Mouse (Mus musculus): ENCODE data around the gene Crybg1.

Crybg1 gene

DNA sequence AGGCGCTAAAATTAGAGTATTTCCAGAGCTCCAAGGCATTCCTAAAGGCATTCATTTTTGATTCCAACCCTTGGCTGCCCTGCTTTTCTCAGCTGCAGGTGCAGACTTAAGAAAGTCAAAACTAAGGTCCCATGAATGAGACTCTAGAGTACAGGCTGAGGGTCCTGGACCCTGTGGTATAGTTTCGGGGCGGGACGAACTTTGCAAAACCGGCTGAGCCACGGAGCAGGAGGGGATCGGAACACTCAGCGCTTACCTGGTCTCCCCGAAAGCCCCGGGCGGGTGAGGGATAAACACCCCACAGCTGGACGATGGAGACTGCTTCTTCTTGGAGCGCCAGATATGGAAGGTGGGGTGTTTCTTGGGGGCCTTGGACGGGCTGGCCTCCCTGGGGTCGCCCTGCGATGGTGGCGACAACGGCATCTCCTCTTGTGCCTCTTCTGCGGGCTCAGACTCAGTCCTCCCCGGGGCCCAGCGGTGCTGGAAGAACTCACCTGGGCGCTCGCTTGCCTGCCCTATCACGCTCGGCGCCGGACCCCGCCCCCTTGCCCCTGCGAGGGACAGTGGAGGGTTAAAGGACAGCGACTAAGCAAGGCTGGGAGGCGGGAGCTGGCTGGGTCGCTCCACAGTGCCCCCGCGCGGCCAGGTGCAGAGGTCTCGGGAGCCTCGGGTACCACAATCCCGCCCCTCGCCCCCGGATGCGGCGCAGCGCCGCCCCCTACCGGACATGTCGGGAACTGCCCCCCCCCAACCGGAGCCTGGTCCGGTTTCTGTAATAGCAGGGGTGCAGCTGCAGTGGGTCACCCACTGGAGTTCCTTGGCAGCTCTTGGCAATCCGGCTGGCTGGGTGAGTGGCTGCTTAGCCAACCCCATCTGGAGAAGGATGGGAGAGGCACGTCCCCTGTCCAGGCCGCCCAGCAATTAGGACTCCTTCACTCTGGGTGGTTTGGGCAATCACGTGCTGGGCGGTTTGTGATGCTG is at the start of gene Crybg1:
Crybg1 (minus strand) TSS at position 517 of the 981 bp plus-strand sequence.
- in situ Hi-C loops (cut with MboI; ENCODE audit: unreplicated experiment in 2 of 2), result no loop called here

DNA sequence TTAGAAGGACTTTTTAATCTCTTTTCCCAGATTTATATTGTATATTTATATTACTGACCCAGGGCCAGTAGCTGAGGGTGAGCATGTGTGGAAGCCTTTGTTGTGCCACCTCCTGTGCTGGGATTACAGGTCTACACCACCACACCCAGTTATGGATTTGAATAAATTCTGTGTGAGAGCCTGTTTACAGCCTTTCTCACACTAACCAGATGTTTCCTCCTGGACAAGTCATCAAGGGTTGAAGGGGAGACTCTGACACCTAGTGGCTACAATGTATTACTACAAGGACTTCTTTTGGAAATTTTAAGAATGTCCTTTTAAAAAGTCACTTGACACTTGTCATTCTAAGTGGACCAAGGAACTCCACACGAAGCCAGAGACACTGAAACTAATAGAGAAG is 28.7 kb upstream of the Crybg1 start:
- in situ Hi-C loops (cut with MboI; ENCODE audit: unreplicated experiment in 2 of 2), result loop anchor here (5.0 to 10.0 kb wide), 4 partner anchors 220 to 1223 kb away; partner anchors contain the start of gene Cd24a (in 1 of the 2)

DNA sequence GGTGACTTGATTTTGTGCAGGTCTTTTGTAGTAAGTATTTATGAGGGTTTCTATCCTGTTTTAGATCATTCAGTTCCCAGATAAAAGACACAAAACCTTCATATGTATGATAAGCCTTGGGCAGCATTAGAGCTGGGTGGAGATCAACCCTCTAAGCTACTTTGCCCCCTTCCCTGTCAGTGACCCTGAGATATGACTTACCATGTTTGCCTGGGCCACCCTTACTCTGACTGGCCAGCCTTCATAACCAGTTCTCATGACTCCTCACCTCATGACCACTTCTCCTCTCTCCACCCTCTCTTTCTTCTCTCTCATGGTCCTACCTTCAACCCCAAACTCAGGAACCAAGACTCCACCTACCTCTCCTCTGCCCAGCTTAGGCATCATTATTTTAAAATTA is 27.9 kb upstream of the Crybg1 start:
- in situ Hi-C loops (cut with MboI; ENCODE audit: unreplicated experiment in 2 of 2), result loop anchor here (5.0 to 10.0 kb wide), 4 partner anchors 219 to 1222 kb away; partner anchors contain the start of gene Cd24a (in 1 of the 2)

DNA sequence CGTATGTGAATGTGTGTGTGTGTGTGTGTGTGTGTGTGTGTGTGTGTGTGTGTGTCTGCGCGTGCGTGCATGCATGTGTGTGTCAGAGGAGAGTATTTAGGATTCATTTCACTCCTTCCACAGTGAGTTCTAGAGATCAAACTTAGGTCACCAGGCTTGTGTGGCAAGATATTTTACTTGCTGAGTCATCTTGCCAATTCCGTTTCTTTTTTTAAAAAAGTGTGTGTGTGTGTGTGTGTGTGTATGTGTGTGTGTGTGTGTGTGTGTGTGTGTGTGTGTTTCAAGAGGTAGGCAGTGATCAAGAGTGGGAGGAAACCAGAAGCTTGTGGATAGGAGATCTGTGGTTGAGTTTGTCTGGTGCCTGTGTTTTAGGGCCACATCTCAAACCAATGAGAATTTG is 27.5 kb upstream of the Crybg1 start:
- in situ Hi-C loops (cut with MboI; ENCODE audit: unreplicated experiment in 2 of 2), result loop anchor here (5.0 to 10.0 kb wide), 4 partner anchors 219 to 1221 kb away; partner anchors contain the start of gene Cd24a (in 1 of the 2)

DNA sequence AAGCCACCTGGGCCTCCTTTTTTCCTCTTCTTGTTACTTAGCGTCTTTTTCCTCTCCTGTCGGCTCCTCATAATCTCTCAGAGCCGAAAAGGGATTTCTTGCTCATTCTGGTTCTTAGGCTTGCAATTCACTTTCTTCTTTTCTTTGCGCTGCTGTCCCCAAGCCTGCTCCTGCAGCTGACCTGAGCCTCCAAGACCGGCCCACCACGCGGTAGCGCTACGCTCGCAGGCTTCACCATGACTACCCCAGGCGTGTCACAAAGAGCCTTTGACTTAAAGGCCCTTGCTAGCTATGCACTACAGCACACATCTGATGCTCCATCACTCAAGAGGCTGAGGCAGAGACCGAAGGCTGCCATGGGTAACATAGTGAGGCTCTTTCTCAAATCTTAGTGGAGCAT is 21.5 kb upstream of the Crybg1 start:
- in situ Hi-C loops (cut with MboI; ENCODE audit: unreplicated experiment in 2 of 2), result loop anchor here (10.0 kb wide), 2 partner anchors 595 to 1215 kb away; partner anchors contain the start of gene Cd24a (in 1 of the 2)

DNA sequence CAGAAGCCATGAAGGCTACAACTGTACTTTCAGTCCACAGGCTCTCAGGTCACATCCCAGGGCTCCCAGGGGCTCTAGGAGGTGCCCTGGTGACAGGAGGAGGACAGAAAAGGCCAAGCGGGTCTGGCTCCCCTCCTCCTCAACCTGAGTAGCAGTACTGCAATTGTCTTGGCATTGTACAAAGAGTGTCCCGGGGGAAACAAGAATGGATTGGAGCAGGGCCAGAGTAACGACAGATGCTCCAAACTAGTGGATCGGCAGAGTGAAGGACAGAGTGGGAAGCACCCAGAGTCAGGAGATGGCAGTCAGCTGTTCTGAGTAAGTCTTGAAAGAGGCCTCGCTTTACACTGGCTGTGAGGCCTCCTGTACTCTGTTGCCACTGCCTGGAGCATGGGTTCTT is 18.4 kb upstream of the Crybg1 start:
- in situ Hi-C loops (cut with MboI; ENCODE audit: unreplicated experiment in 2 of 2), result no loop called here

DNA sequence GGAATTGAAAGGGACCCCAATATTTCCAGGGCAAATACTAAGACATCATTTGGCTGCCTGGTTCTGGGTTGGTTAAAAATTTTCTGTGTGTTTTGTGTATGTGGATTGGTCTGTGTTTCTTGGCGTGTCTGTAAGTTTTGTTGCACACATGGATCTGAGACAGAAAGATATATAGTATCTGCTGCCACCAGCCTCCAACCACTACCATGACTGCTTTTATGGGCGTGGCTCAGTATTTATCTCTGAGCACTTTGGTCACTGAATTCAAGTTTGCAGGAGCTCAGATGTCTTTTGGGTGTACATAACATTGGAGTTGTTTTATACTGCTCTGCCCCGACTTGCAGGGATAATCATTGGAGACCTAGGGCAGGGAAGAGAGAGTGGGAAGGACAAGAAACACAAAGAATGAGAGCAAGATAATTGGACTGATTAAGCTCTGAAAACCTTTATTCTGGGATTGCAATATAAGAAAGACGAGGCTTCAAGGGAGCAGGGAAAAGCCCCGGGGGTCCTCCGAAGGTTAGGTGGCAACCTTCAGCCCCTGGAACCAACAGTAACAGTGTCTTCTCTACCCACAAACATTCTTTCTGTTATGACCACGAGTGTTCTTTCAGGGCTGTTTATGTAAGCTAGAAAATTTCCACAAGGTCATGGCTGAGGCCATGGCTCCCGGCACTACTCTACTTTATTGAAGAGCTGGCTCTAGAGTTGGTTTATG is 15.8 kb upstream of the Crybg1 start:
- in situ Hi-C loops (cut with MboI; ENCODE audit: unreplicated experiment in 2 of 2), result no loop called here

DNA sequence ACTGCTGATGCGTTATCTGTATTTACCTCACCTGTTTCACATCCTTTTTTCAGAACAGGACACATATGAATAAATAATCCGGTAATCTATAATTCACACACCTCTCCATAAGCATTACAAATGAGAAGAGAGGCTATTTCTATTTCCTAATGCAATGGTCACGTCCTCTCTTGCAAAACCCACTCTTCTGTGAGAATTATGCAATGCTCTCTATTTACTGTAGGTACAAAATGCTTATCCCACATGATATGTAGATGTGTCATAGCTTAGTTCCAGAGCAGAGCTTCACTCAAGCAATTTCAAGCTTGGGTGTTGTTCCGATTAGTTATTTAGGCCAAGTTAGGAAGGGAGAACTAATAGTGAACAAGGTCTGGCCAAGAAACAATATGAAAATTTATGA is 14.4 kb upstream of the Crybg1 start:
- in situ Hi-C loops (cut with MboI; ENCODE audit: unreplicated experiment in 2 of 2), result no loop called here

DNA sequence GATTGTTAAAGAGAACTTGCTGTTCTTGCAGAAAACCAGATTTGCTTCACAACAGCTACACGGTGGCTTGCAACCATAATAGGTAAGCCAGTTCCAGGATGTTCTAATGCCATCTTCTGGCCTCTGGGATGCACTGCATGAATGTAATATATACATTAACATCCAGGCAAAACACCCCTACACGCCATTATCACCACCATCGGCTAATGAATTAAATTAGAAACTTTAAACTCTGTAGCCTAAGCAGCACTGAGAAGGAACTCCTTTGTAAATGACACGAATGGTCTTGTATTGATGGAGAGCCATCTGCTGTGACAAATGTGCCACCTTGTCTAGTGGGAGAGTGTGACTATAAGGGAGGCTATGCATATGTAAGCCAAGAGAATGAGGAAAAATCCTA is 11.5 kb upstream of the Crybg1 start:
- in situ Hi-C loops (cut with MboI; ENCODE audit: unreplicated experiment in 2 of 2), result no loop called here

DNA sequence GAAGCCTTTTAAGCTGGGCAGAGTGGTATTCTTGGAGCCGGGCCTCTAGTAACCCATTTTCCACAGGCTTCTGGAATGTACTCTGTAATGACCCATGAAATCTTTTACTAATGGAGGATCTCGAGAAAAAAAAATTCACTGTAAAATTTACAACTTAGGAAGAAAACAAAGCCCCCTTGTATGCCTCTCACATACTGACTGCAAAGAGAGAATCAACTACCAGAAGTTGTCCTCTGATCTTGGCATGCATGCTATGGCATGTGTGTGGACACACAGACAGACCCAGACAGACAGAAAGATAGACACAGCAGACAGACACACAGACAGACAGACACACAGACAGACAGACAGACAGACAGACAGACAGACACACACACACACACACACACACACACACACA is 8.8 kb upstream of the Crybg1 start:
- in situ Hi-C loops (cut with MboI; ENCODE audit: unreplicated experiment in 2 of 2), result no loop called here

DNA sequence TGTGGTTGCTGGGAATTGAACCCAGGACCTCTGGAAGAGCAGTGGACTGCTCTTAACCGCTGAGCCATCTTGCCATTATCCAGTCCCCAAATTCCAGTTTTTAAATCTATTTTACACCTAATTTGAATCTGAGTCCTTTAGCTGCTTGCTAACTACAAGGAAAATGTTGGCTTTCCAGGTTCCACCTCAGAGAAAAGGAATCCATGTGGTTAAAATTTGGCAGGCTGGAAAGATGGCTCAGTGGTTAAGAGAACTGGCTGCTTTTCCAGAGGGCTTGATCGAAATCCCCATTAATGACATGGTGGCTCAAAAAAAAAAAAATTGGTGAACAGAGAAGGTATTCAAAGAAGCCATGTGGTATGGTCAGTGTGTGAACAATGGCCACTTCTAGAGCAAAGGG is 1.8 kb upstream of the Crybg1 start:
- in situ Hi-C loops (cut with MboI; ENCODE audit: unreplicated experiment in 2 of 2), result no loop called here

DNA sequence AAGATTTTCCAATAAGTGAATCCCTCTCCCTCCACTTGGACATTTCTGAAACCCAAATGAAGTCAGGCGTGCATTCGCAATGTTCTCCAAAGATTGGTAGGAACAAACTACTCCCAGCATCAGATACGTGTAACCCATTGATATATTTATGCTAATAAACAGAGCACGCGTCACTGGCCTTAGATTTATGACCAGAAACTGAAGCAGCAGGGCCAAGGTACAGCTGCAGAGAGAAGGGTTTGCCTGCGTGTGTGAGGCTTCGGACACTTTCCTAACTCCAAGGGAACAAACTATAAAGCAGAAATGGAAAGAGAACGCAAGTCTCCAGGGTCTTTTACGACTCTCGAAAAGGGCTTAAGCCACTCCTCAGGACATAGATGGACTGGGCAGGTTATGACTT is 5.3 kb downstream of the Crybg1 start:
- in situ Hi-C loops (cut with MboI; ENCODE audit: unreplicated experiment in 2 of 2), result no loop called here

DNA sequence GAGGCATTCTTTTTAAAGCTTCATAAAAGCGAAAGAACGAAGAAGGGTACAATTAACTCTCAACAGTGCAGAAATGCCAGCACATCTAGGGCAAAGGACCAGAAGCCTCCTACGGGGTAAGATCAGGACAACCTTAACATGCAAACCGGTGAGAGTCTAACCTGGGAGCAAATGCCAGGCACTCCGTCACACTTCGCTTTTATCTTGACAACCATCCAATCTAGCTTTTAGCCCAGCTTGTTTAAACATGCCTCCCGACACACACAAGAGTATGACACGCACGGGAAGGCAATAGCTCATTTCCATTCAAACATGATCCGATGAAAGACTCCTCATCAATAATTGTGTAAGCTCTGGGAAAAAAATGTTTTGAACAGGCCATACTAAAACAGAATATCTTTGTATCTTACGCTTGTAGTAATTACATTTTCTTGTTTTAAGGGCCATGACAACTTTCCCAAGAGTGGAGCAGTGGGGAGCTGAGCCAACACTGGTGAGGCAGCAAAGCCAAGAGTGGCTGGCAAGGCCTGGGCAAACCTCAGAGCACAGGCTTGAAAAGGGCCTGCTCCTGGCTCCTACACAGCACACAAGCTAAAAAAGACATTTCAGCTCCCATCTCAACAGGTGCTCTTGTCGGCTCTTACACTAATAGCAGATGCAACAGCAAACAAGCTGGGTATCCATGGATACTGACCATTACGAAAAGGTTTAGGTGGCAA is 10.4 kb downstream of the Crybg1 start:
- in situ Hi-C loops (cut with MboI; ENCODE audit: unreplicated experiment in 2 of 2), result no loop called here

DNA sequence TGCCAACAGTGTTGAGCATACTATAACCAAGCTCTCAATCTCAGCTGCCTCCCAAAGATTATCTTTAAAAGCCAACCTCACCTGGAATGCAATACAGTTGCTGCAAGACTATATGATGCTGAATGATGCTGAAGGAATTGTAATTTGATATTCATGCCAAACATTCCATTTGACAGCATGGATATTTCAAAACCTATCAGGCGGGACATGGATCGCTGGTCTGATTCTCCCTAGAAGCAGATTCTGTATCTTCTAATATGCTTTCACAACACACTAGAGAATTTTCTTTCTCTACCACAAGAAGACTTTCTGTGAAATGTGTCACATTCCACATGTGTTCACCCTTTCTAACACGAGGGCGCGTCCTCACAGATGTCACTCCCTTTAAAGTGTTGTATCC is 22.6 kb downstream of the Crybg1 start:
- in situ Hi-C loops (cut with MboI; ENCODE audit: unreplicated experiment in 2 of 2), result no loop called here

DNA sequence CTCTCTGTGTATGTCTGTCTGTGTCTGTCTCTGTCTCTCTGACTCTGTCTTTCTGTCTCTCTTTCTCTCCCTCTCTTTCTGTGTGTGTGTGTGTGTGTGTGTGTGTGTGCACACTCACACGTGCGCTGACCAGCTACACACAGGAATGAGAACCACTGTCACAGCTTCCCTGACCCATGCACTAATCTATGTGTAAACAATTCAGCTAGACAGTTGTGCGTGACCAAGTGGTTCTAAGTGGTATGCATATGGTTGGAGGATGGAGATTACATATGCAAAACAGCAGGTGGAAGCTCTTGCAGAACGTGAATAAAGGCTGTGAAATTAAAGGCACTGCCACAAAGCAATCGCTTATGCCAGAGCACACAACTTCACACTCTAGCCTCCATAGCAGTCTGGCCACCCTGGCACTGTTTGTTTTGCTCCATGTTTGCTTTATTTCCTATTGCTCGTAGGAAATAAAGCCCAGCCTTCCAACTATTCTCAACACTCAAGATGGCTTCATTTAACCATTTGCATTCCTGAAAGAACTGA is 24.2 kb downstream of the Crybg1 start:
- in situ Hi-C loops (cut with MboI; ENCODE audit: unreplicated experiment in 2 of 2), result no loop called here

DNA sequence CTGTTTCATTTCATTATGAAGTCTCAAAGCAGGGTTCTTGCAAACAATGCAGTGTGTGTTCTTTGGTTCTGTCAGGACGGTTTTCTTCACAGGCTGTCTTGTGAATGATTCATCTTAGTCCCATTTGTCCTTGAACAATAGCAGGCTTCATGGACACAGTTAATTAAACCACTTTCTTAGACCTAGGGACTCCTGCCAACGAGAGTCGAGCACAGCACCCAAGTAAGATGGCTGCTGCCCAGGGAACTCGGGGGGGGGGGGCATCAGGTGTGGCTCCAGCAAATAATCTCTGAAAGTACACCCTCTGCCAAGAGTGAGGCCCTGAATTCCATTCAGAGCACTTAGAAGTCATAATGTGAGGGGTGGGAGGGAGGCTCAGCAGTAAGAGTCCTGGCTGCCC is 30.0 kb downstream of the Crybg1 start:
- in situ Hi-C loops (cut with MboI; ENCODE audit: unreplicated experiment in 2 of 2), result no loop called here

DNA sequence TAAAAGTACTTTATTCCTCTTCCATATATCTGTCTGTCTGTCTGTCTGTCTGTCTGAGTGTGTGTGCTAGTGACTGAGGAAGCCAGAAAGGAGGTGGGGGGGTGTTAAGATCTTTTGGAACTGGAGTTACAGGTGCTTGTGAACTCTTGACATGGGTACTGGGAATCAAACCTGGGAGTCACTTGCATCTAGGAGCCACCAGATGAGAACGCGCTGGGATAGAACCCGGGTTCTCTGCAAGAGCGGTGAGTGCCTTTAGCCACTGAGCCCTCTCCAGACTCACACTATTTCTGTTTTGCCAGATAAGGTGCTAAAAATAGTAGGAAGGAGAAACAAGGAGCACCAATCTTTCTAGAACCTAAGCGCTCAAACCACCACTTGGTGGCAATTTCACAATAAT is 31.9 kb downstream of the Crybg1 start:
- in situ Hi-C loops (cut with MboI; ENCODE audit: unreplicated experiment in 2 of 2), result no loop called here

DNA sequence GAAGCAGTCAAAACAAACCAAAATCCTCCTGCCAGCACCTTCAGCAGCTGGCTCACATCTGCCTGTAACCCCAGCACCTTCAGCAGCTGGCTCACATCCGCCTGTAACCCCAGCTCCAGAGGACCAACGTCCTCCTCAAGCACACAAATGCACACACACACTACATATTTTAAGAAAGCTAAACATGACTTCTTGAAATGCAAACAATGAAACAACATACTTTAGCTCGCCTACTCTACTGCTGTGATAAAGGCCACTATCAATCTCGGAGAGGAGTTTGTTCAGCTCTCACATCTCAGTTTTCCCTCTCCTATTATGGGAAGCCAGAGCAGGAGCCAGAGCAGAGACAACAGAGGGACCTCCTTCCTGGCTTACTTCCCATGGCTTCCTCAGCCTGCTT is 34.0 kb downstream of the Crybg1 start:
- in situ Hi-C loops (cut with MboI; ENCODE audit: unreplicated experiment in 2 of 2), result no loop called here

DNA sequence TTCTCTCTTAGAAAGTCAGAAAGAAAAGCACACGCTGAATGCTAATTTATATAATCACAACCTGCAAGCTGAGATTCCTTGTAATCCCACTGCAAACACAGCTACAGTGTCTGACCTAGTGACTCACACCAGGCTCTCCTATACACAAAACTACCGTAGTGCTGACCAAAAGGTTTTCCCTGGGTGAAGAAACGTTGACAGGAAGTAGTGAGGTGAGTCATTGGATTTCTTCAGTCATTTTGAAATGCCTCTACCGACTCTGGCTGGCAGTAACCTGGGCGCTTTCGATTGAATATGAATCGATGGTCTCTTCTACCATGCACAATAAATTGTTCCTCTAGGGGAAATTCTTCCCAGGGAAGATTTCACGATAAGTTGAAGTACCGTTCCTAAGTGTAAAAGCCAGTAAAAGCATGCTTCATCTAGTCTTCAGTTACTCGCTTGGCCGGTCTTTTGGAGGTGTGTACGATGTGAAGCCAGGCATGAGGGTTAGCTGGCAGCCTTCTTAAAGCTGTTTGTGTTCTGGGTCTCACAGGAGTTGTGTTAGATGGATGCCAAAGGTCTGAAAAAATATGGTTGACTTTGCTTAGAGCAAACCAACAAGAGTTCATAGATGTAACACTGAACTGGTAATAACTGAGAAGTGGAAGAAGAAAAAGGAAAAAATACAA is 36.5 kb downstream of the Crybg1 start:
- in situ Hi-C loops (cut with MboI; ENCODE audit: unreplicated experiment in 2 of 2), result no loop called here

DNA sequence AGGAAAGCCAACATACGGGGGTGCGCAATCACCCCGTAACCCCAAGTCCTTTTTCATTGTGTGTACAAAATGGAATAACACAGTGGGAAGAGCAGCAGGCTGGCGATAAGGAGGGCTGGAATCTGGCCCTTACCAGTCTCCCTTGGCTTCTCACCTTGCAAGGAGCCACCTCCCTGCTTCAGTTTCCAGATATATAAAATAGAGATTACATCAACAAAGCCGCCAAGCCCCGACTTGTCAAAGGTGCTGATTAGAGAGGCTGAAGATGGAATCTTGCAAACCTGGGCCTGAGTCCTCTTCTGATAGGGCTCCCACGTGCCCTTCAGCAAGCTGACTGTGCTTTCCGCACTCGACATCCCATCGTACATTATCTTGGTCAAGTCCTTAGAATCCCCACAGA is 37.5 kb downstream of the Crybg1 start:
- in situ Hi-C loops (cut with MboI; ENCODE audit: unreplicated experiment in 2 of 2), result no loop called here
